Mouse (Mus musculus) heart, adult 2 months (tissue): ENCODE data around the gene Wdr61.

Source experiments
- CTCF ChIP-seq: fragments of 200-600 bp; IDR thresholded peaks from 2 replicates; pipeline ENCODE4 v1.8.1; 2022; ENCODE audit warnings: antibody characterized with exemption, mild to moderate bottlenecking, moderate library complexity
- EP300 ChIP-seq: fragments of 200-500 bp; IDR thresholded peaks from 2 replicates; pipeline ENCODE4 v1.6.1; 2011; ENCODE audit warnings: low read depth, low read length, control low read depth; ENCODE audit not compliant: insufficient read depth

- TF ChIP-seq CTCF = no peak
- no peak for TF ChIP-seq EP300
Observed at GRCm38 (mm10) chr9:54715776-54716175, 18.5 kb downstream of the Wdr61 start.
